Mouse (Mus musculus): Measurements from ENCODE around the gene Gjc2.

- TF ChIP-seq EP300 (IDR thresholded peaks at IDR 0.05; ENCODE audit: insufficient read depth, low read depth, low read length) (no peak), CTCF (IDR thresholded peaks at IDR 0.05) (no peak)
Measured at GRCm38 (mm10) chr11:59209580-59209979, 26.6 kb upstream of the Gjc2 start.

Measured in heart, adult 2 months (tissue).